Mouse (Mus musculus) olfactory bulb, adult 2 months (tissue): Measurements from ENCODE around the gene 4930524J08Rik.

ENCODE experiments used
- CTCF ChIP-seq: fragments of 200-500 bp; IDR thresholded peaks from 2 replicates; pipeline ENCODE4 v1.5.1; 2012; ENCODE audit warnings: low read depth, mild to moderate bottlenecking, low read length, moderate library complexity; ENCODE audit not compliant: insufficient read depth
- POLR2A ChIP-seq: fragments of 200-500 bp; IDR thresholded peaks from 2 replicates; pipeline ENCODE4 v1.6.1; 2012; ENCODE audit warnings: mild to moderate bottlenecking, low read depth, low read length, moderate library complexity; ENCODE audit not compliant: insufficient read depth

GRCm38 (mm10) chr5:100005431-100005830 lies 26.6 kb downstream of the 4930524J08Rik start:
- no peak for TF ChIP-seq CTCF
- no peak for TF ChIP-seq POLR2A
